Mouse (Mus musculus): Measurements from ENCODE around the gene Zfp609. TPM values are rescaled to one million over a fixed set of nuclear protein-coding genes. Genes with fewer than 3 reads are reported as not detected.

Zfp609 gene
- polyA plus RNA-seq (2011; ENCODE audit: insufficient read length, low read depth, missing spikeins): 22.7 and 30.4 TPM in 2 replicates

GRCm38 (mm10) chr9:65827344-65828015, at the start of gene Zfp609:
Gene Zfp609, minus strand, starts transcription at chr9:65827564.
- Histone ChIP-seq H3K27ac (ENCODE audit: insufficient read depth, low read length) (peak within 1 kb of the TSS; percentile 75), H3K4me3 (ENCODE audit: insufficient read depth, low read length) (peak within 1 kb of the TSS; percentile 82), H3K4me1 (ENCODE audit: control insufficient read depth, insufficient read depth, low read length) (no peaks in the 10 kb centered on the region; the same call in none of the 2 replicates)
- TF ChIP-seq CTCF (IDR thresholded peaks at IDR 0.05; ENCODE audit: borderline replicate concordance, insufficient read depth, low read length) (no peak), POLR2A (IDR thresholded peaks at IDR 0.05; ENCODE audit: low read depth, low read length) (0 out of 2 replicates have a peak, but pooled peaks have one; percentile 5)

- H3K27ac ChIP-seq (ENCODE audit: insufficient read depth, low read length): no peak overlapping the region
- H3K4me3 ChIP-seq (ENCODE audit: insufficient read depth, low read length): no peak overlapping the region
- no peaks in the 10 kb centered on the region for H3K4me1 ChIP-seq (ENCODE audit: control insufficient read depth, insufficient read depth, low read length)
- TF ChIP-seq CTCF (IDR thresholded peaks at IDR 0.05; ENCODE audit: borderline replicate concordance, insufficient read depth, low read length): no peak
- no peak for TF ChIP-seq POLR2A (IDR thresholded peaks at IDR 0.05; ENCODE audit: low read depth, low read length)
These were observed 32.3 kb upstream of the Zfp609 start for GRCm38 (mm10) chr9:65859656-65860055.

- no peak overlapping the region for H3K4me3 ChIP-seq (ENCODE audit: insufficient read depth, low read length)
- H3K4me1 ChIP-seq (ENCODE audit: control insufficient read depth, insufficient read depth, low read length): no peaks in the 10 kb centered on the region; the same call in none of the 2 replicates
- TF ChIP-seq POLR2A (IDR thresholded peaks at IDR 0.05; ENCODE audit: low read depth, low read length) (no peak), CTCF (IDR thresholded peaks at IDR 0.05; ENCODE audit: borderline replicate concordance, insufficient read depth, low read length) (no peak)
- H3K27ac ChIP-seq (ENCODE audit: insufficient read depth, low read length): no peak overlapping the region
These were observed 22.8 kb upstream of the Zfp609 start for GRCm38 (mm10) chr9:65850203-65850602.

- peak overlapping the region; percentile 42; the same call in 1 of the 2 replicates for H3K27ac ChIP-seq (ENCODE audit: insufficient read depth, low read length)
These were observed 20.8 kb upstream of the Zfp609 start for GRCm38 (mm10) chr9:65848154-65848553.

GRCm38 (mm10) chr9:65844421-65845165, 17.2 kb upstream of the Zfp609 start:
- Histone ChIP-seq H3K4me1 (ENCODE audit: control insufficient read depth, insufficient read depth, low read length) (peaks cover 7% of the 10 kb centered on the region), H3K4me3 (ENCODE audit: insufficient read depth, low read length) (no peak overlapping the region), H3K27ac (ENCODE audit: insufficient read depth, low read length) (no peak overlapping the region)
- no peak for TF ChIP-seq POLR2A (IDR thresholded peaks at IDR 0.05; ENCODE audit: low read depth, low read length)
- no peak for TF ChIP-seq CTCF (IDR thresholded peaks at IDR 0.05; ENCODE audit: borderline replicate concordance, insufficient read depth, low read length)

More at GRCm38 (mm10) chr9:65848154-65848553, 20.8 kb upstream of the Zfp609 start:
- Histone ChIP-seq H3K4me1 (ENCODE audit: control insufficient read depth, insufficient read depth, low read length) (peaks cover 4% of the 10 kb centered on the region), H3K4me3 (ENCODE audit: insufficient read depth, low read length) (no peak overlapping the region)
- TF ChIP-seq CTCF (IDR thresholded peaks at IDR 0.05; ENCODE audit: borderline replicate concordance, insufficient read depth, low read length) (no peak), POLR2A (IDR thresholded peaks at IDR 0.05; ENCODE audit: low read depth, low read length) (no peak)

- Histone ChIP-seq H3K27ac (ENCODE audit: insufficient read depth, low read length) (no peak overlapping the region), H3K4me1 (ENCODE audit: control insufficient read depth, insufficient read depth, low read length) (peaks cover 7% of the 10 kb centered on the region; the same call in 1 of the 2 replicates), H3K4me3 (ENCODE audit: insufficient read depth, low read length) (no peak overlapping the region)
- TF ChIP-seq CTCF (IDR thresholded peaks at IDR 0.05; ENCODE audit: borderline replicate concordance, insufficient read depth, low read length): no peak
These were observed 12.5 kb upstream of the Zfp609 start for GRCm38 (mm10) chr9:65839841-65840240.

GRCm38 (mm10) chr9:65836916-65837315, 9.6 kb upstream of the Zfp609 start:
- no peak overlapping the region for H3K27ac ChIP-seq (ENCODE audit: insufficient read depth, low read length)
- no peak for TF ChIP-seq CTCF (IDR thresholded peaks at IDR 0.05; ENCODE audit: borderline replicate concordance, insufficient read depth, low read length)
- TF ChIP-seq POLR2A (IDR thresholded peaks at IDR 0.05; ENCODE audit: low read depth, low read length): no peak

GRCm38 (mm10) chr9:65834628-65835354, 7.4 kb upstream of the Zfp609 start:
- H3K4me3 ChIP-seq (ENCODE audit: insufficient read depth, low read length): no peak overlapping the region
- TF ChIP-seq CTCF (IDR thresholded peaks at IDR 0.05; ENCODE audit: borderline replicate concordance, insufficient read depth, low read length) (no peak), POLR2A (IDR thresholded peaks at IDR 0.05; ENCODE audit: low read depth, low read length) (no peak)
- H3K27ac ChIP-seq (ENCODE audit: insufficient read depth, low read length): no peak overlapping the region
- no peaks in the 10 kb centered on the region for H3K4me1 ChIP-seq (ENCODE audit: control insufficient read depth, insufficient read depth, low read length)

More at GRCm38 (mm10) chr9:65836916-65837315, 9.6 kb upstream of the Zfp609 start:
- 0 out of 2 replicates have a peak, but pooled peaks cover 2% of the 10 kb centered on the region for H3K4me1 ChIP-seq (ENCODE audit: control insufficient read depth, insufficient read depth, low read length)
- H3K4me3 ChIP-seq (ENCODE audit: insufficient read depth, low read length): no peak overlapping the region

GRCm38 (mm10) chr9:65833640-65834039, 6.3 kb upstream of the Zfp609 start:
- H3K4me1 ChIP-seq (ENCODE audit: control insufficient read depth, insufficient read depth, low read length): no peaks in the 10 kb centered on the region
- no peak overlapping the region for H3K27ac ChIP-seq (ENCODE audit: insufficient read depth, low read length)
- H3K4me3 ChIP-seq (ENCODE audit: insufficient read depth, low read length): no peak overlapping the region
- TF ChIP-seq POLR2A (IDR thresholded peaks at IDR 0.05; ENCODE audit: low read depth, low read length) (no peak), CTCF (IDR thresholded peaks at IDR 0.05; ENCODE audit: borderline replicate concordance, insufficient read depth, low read length) (no peak)

Data from embryonic fibroblast, embryonic 13.5 days (primary cell).